Mouse (Mus musculus): ENCODE results near the gene Cnp.

GRCm38 (mm10) chr11:100622714-100623113 lies 48.0 kb downstream of the Cnp start:
- peak; percentile 76 for TF ChIP-seq CTCF (IDR thresholded peaks at IDR 0.05; ENCODE audit: low read depth, low read length)
- TF ChIP-seq GATA2 (IDR thresholded peaks at IDR 0.05; ENCODE audit: borderline replicate concordance, low read depth, low read length), result no peak
- no peak for TF ChIP-seq TAL1 (conservative IDR thresholded peaks at IDR 0.05; ENCODE audit: low read depth, low read length)
- no peak for TF ChIP-seq GATA1 (IDR thresholded peaks at IDR 0.05; ENCODE audit: borderline replicate concordance, low read length)
